Mouse (Mus musculus) midbrain, embryonic 16.5 days (tissue): ENCODE data around the gene Pde4dip. TPM values are rescaled to one million over a fixed set of nuclear protein-coding genes. Genes with fewer than 3 reads are reported as not detected.

Experiments
- ATAC-seq: fragments of 200-750 bp; cut with Nextera tagmentation; 2 replicates; pipeline ENCODE4 v1.8.0; 2017; ENCODE audit warnings: moderate TSS enrichment
- H3K27ac ChIP-seq: fragments of 300-500 bp; sonication (generic); 2 replicates; pipeline ENCODE4 v1.5.1; 2014; ENCODE audit warnings: mild to moderate bottlenecking, low read length, mixed read lengths
- H3K27me3 ChIP-seq: fragments of 300-500 bp; sonication (generic); 2 replicates; pipeline ENCODE4 v1.6.1; 2014; ENCODE audit warnings: low read depth, low read length, mixed read lengths; ENCODE audit not compliant: control insufficient read depth, insufficient read depth
- H3K36me3 ChIP-seq: fragments of 300-500 bp; sonication (generic); 2 replicates; pipeline ENCODE4 v1.6.1; 2014; ENCODE audit warnings: mild to moderate bottlenecking, low read length, moderate library complexity, mixed read lengths; ENCODE audit not compliant: control insufficient read depth, insufficient read depth
- H3K4me1 ChIP-seq: fragments of 300-500 bp; sonication (generic); 2 replicates; pipeline ENCODE4 v1.6.1; 2014; ENCODE audit warnings: mild to moderate bottlenecking, low read length, mixed read lengths; ENCODE audit not compliant: control insufficient read depth, insufficient read depth
- H3K4me2 ChIP-seq: fragments of 300-500 bp; sonication (generic); 2 replicates; pipeline ENCODE4 v1.6.1; 2014; ENCODE audit warnings: mild to moderate bottlenecking, low read length, mixed read lengths
- H3K4me3 ChIP-seq: fragments of 300-500 bp; sonication (generic); 2 replicates; pipeline ENCODE4 v1.5.1; 2014; ENCODE audit warnings: low read depth, mild to moderate bottlenecking, low read length, moderate library complexity, mixed read lengths
- H3K9ac ChIP-seq: fragments of 300-500 bp; sonication (generic); 2 replicates; pipeline ENCODE4 v1.6.1; 2014; ENCODE audit warnings: low read depth, low read length, mixed read lengths
- H3K9me3 ChIP-seq: fragments of 300-500 bp; sonication (generic); replicated peaks from 2 replicates; pipeline ENCODE4 v1.6.1; 2014; ENCODE audit warnings: mild to moderate bottlenecking, low read length, mixed read lengths; ENCODE audit not compliant: control insufficient read depth, poor library complexity, severe bottlenecking
- WGBS: fragments of 180-500 bp; shearing (Covaris S2); extraction: QIAGEN DNeasy Blood & Tissue Kit; methylation state at CpG from one replicate; pipeline ENCODE4 v1.1.7; 2014; 5-methylcytosine and 5-hydroxymethylcytosine counted together
- polyA plus RNA-seq: library from polyadenylated mRNA; unstranded; fragments of >200 nt; fragmentation: Nextera tagmentation; extraction: Ambion mirVana; gene quantifications from 2 replicates; pipeline ENCODE4 v1.2.1, GENCODE M21; 2015

The Pde4dip gene
- polyA plus RNA-seq, 1 experiment from 2014 or later: 67.5 TPM

- H3K4me2 ChIP-seq: no peak overlapping the region
- H3K36me3 ChIP-seq: peaks cover 24% of the 10 kb centered on the region; the same call in 1 of the 2 replicates
- H3K4me1 ChIP-seq: no peaks in the 10 kb centered on the region
- no peak overlapping the region for H3K4me3 ChIP-seq
- WGBS: 94% methylated on average over 11 of the region's 11 CpGs
- H3K9ac ChIP-seq: no peak overlapping the region
- no peak overlapping the region for H3K27ac ChIP-seq
- no peaks in the 10 kb centered on the region for H3K9me3 ChIP-seq
- no peak for ATAC-seq
- no peaks in the 10 kb centered on the region for H3K27me3 ChIP-seq
These were observed 178.4 kb downstream of the Pde4dip start for GRCm38 (mm10) chr3:97710134-97710533.

- 83% methylated on average over 4 of the region's 4 CpGs for WGBS
- peaks cover 20% of the 10 kb centered on the region; the same call in 1 of the 2 replicates for H3K36me3 ChIP-seq
- no peak overlapping the region for H3K4me2 ChIP-seq
These were observed 181.9 kb downstream of the Pde4dip start for GRCm38 (mm10) chr3:97706561-97706960.

GRCm38 (mm10) chr3:97705508-97705907 is 183.0 kb downstream of the Pde4dip start:
- no peak for ATAC-seq
- 92% methylated on average over 3 of the region's 3 CpGs for WGBS

More at GRCm38 (mm10) chr3:97706561-97706960, 181.9 kb downstream of the Pde4dip start:
- Histone ChIP-seq H3K4me3 (no peak overlapping the region), H3K27ac (no peak overlapping the region), H3K9me3 (no peaks in the 10 kb centered on the region), H3K27me3 (no peaks in the 10 kb centered on the region), H3K9ac (no peak overlapping the region), H3K4me1 (no peaks in the 10 kb centered on the region)
- ATAC-seq: no peak

GRCm38 (mm10) chr3:97702448-97703080 is 185.9 kb downstream of the Pde4dip start:
- no peak for ATAC-seq
- Histone ChIP-seq H3K4me3 (no peak overlapping the region), H3K4me1 (no peaks in the 10 kb centered on the region), H3K9me3 (no peaks in the 10 kb centered on the region), H3K9ac (no peak overlapping the region), H3K4me2 (no peak overlapping the region), H3K27ac (no peak overlapping the region), H3K36me3 (peaks cover 27% of the 10 kb centered on the region; the same call in 1 of the 2 replicates), H3K27me3 (no peaks in the 10 kb centered on the region)
- WGBS: 93% methylated on average over 11 of the region's 11 CpGs

More at GRCm38 (mm10) chr3:97705508-97705907, 183.0 kb downstream of the Pde4dip start:
- H3K27ac ChIP-seq: no peak overlapping the region
- no peak overlapping the region for H3K4me2 ChIP-seq
- H3K9me3 ChIP-seq: no peaks in the 10 kb centered on the region
- H3K4me3 ChIP-seq: no peak overlapping the region
- no peak overlapping the region for H3K9ac ChIP-seq
- no peaks in the 10 kb centered on the region for H3K4me1 ChIP-seq
- no peaks in the 10 kb centered on the region for H3K27me3 ChIP-seq
- H3K36me3 ChIP-seq: peaks cover 24% of the 10 kb centered on the region; the same call in 1 of the 2 replicates

GRCm38 (mm10) chr3:97701198-97701597 is 187.3 kb downstream of the Pde4dip start:
- Histone ChIP-seq H3K27me3 (no peaks in the 10 kb centered on the region), H3K9ac (no peak overlapping the region), H3K27ac (no peak overlapping the region), H3K9me3 (no peaks in the 10 kb centered on the region), H3K4me2 (no peak overlapping the region), H3K4me1 (no peaks in the 10 kb centered on the region), H3K36me3 (peaks cover 28% of the 10 kb centered on the region), H3K4me3 (no peak overlapping the region)
- WGBS: 67% methylated on average over 3 of the region's 3 CpGs
- ATAC-seq: no peak

- WGBS: 84% methylated on average over 3 of the region's 3 CpGs
- H3K4me3 ChIP-seq: no peak overlapping the region
- H3K9me3 ChIP-seq: no peaks in the 10 kb centered on the region
- H3K4me1 ChIP-seq: no peaks in the 10 kb centered on the region
- H3K9ac ChIP-seq: no peak overlapping the region
- ATAC-seq: no peak
- no peaks in the 10 kb centered on the region for H3K27me3 ChIP-seq
- no peak overlapping the region for H3K27ac ChIP-seq
- H3K36me3 ChIP-seq: peaks cover 44% of the 10 kb centered on the region
- H3K4me2 ChIP-seq: no peak overlapping the region
These were observed 189.4 kb downstream of the Pde4dip start for GRCm38 (mm10) chr3:97699061-97699460.

- no peaks in the 10 kb centered on the region for H3K27me3 ChIP-seq
- no peak overlapping the region for H3K9ac ChIP-seq
- no peak for ATAC-seq
- H3K4me1 ChIP-seq: no peaks in the 10 kb centered on the region
- no peaks in the 10 kb centered on the region for H3K9me3 ChIP-seq
- H3K27ac ChIP-seq: no peak overlapping the region
- H3K4me3 ChIP-seq: no peak overlapping the region
- no peak overlapping the region for H3K4me2 ChIP-seq
- H3K36me3 ChIP-seq: peaks cover 52% of the 10 kb centered on the region
- WGBS: 81% methylated on average over 9 of the region's 9 CpGs
These were observed 191.2 kb downstream of the Pde4dip start for GRCm38 (mm10) chr3:97697291-97697690.

GRCm38 (mm10) chr3:97696866-97697265 is 191.6 kb downstream of the Pde4dip start:
- ATAC-seq: no peak
- H3K4me3 ChIP-seq: no peak overlapping the region
- no peak overlapping the region for H3K27ac ChIP-seq
- no peaks in the 10 kb centered on the region for H3K27me3 ChIP-seq
- H3K4me1 ChIP-seq: no peaks in the 10 kb centered on the region
- no peak overlapping the region for H3K4me2 ChIP-seq
- no peak overlapping the region for H3K9ac ChIP-seq
- no peaks in the 10 kb centered on the region for H3K9me3 ChIP-seq
- H3K36me3 ChIP-seq: peaks cover 49% of the 10 kb centered on the region
- WGBS: 87% methylated on average over 9 of the region's 9 CpGs

- H3K36me3 ChIP-seq: peaks cover 43% of the 10 kb centered on the region
- no peak overlapping the region for H3K4me3 ChIP-seq
- WGBS: 89% methylated on average over 6 of the region's 6 CpGs
- H3K27me3 ChIP-seq: no peaks in the 10 kb centered on the region
- no peak overlapping the region for H3K4me2 ChIP-seq
- H3K9ac ChIP-seq: no peak overlapping the region
- no peaks in the 10 kb centered on the region for H3K4me1 ChIP-seq
- ATAC-seq: no peak
- H3K9me3 ChIP-seq: no peaks in the 10 kb centered on the region
- no peak overlapping the region for H3K27ac ChIP-seq
These were observed 194.7 kb downstream of the Pde4dip start for GRCm38 (mm10) chr3:97693806-97694205.
